Mouse (Mus musculus) embryonic facial prominence, embryonic 10.5 days (tissue): ENCODE data around the gene Soga1. TPM values are rescaled to one million over a fixed set of nuclear protein-coding genes. Genes with fewer than 3 reads are reported as not detected.

ENCODE experiments used
- DNase-seq: peaks from one replicate; pipeline ENCODE4 v3.0.0-alpha.2; 2017; ENCODE audit warnings: low spot score
- H3K27ac ChIP-seq: fragments of 300-500 bp; sonication (generic); replicated peaks from 2 replicates; pipeline ENCODE4 v1.5.1; 2016; ENCODE audit warnings: mild to moderate bottlenecking
- H3K27me3 ChIP-seq: fragments of 300-500 bp; sonication (generic); replicated peaks from 2 replicates; pipeline ENCODE4 v1.6.1; 2016; ENCODE audit warnings: low read depth, mild to moderate bottlenecking; ENCODE audit not compliant: poor library complexity, severe bottlenecking
- H3K36me3 ChIP-seq: fragments of 300-500 bp; sonication (generic); replicated peaks from 2 replicates; pipeline ENCODE4 v1.6.1; 2016; ENCODE audit warnings: mild to moderate bottlenecking, moderate library complexity
- H3K4me1 ChIP-seq: fragments of 300-500 bp; sonication (generic); 2 replicates; pipeline ENCODE4 v1.6.1; 2016
- H3K4me3 ChIP-seq: fragments of 300-500 bp; sonication (generic); 2 replicates; pipeline ENCODE4 v1.5.1; 2016; ENCODE audit warnings: mild to moderate bottlenecking, moderate library complexity
- H3K9me3 ChIP-seq: fragments of 300-500 bp; sonication (generic); 2 replicates; pipeline ENCODE4 v1.6.1; 2016; ENCODE audit warnings: mild to moderate bottlenecking
- whole genome bisulfite sequencing: fragments of 180-500 bp; shearing (Covaris S2); methylation state at CpG from one replicate; pipeline ENCODE4 v1.1.7; 2016; 5-methylcytosine and 5-hydroxymethylcytosine counted together
- polyA plus RNA-seq: library from polyadenylated mRNA; unstranded; fragments of >200 nt; fragmentation: Nextera tagmentation; extraction: Ambion mirVana; gene quantifications from 2 replicates; pipeline ENCODE4 v1.2.1, GENCODE M21; 2016

Soga1 gene
- polyA plus RNA-seq, 1 experiment from 2014 or later: 4.7 TPM

GRCm38 (mm10) chr2:157012341-157012740 is 66.7 kb downstream of the Soga1 start:
- H3K36me3 ChIP-seq: peaks cover 55% of the 10 kb centered on the region
- no peak overlapping the region for H3K4me3 ChIP-seq
- peaks cover 23% of the 10 kb centered on the region for H3K4me1 ChIP-seq
- DNase-seq: no peak
- H3K27me3 ChIP-seq: no peaks in the 10 kb centered on the region
- no peaks in the 10 kb centered on the region for H3K9me3 ChIP-seq
- 88% methylated on average over 6 of the region's 6 CpGs for WGBS
- no peak overlapping the region for H3K27ac ChIP-seq

GRCm38 (mm10) chr2:157010634-157011310 is 68.3 kb downstream of the Soga1 start:
- no peaks in the 10 kb centered on the region for H3K27me3 ChIP-seq
- 55% methylated on average over 11 of the region's 11 CpGs for WGBS
- peaks cover 40% of the 10 kb centered on the region for H3K36me3 ChIP-seq
- peaks cover 35% of the 10 kb centered on the region for H3K4me1 ChIP-seq
- DNase-seq: no peak
- H3K9me3 ChIP-seq: no peaks in the 10 kb centered on the region
- 0 out of 2 replicates have a peak overlapping the region, but pooled peaks have one; percentile 36 for H3K27ac ChIP-seq
- H3K4me3 ChIP-seq: no peak overlapping the region

- H3K27me3 ChIP-seq: no peaks in the 10 kb centered on the region
- no peak overlapping the region for H3K27ac ChIP-seq
- DNase-seq: no peak
- H3K36me3 ChIP-seq: peaks cover 38% of the 10 kb centered on the region
- H3K9me3 ChIP-seq: no peaks in the 10 kb centered on the region
- H3K4me3 ChIP-seq: no peak overlapping the region
- peaks cover 38% of the 10 kb centered on the region for H3K4me1 ChIP-seq
Observed at GRCm38 (mm10) chr2:157010121-157010520, 68.9 kb downstream of the Soga1 start.

GRCm38 (mm10) chr2:157008509-157008908 is 70.5 kb downstream of the Soga1 start:
- peaks cover 38% of the 10 kb centered on the region for H3K36me3 ChIP-seq
- H3K27ac ChIP-seq: no peak overlapping the region
- peaks cover 38% of the 10 kb centered on the region for H3K4me1 ChIP-seq
- DNase-seq: no peak
- H3K27me3 ChIP-seq: no peaks in the 10 kb centered on the region
- H3K9me3 ChIP-seq: no peaks in the 10 kb centered on the region
- no peak overlapping the region for H3K4me3 ChIP-seq

- H3K4me1 ChIP-seq: peaks cover 38% of the 10 kb centered on the region
- no peak for DNase-seq
- H3K27ac ChIP-seq: peak overlapping the region; percentile 92
- H3K4me3 ChIP-seq: peak overlapping the region; percentile 68
- no peaks in the 10 kb centered on the region for H3K9me3 ChIP-seq
- H3K36me3 ChIP-seq: peaks cover 37% of the 10 kb centered on the region
- H3K27me3 ChIP-seq: no peaks in the 10 kb centered on the region
- 34% methylated on average over 5 of the region's 5 CpGs for WGBS
Observed at GRCm38 (mm10) chr2:157007234-157007596, 71.8 kb downstream of the Soga1 start.

- WGBS: under 1% methylated on average over 56 of the region's 56 CpGs
- no peaks in the 10 kb centered on the region for H3K9me3 ChIP-seq
- peaks cover 36% of the 10 kb centered on the region for H3K4me1 ChIP-seq
- H3K27me3 ChIP-seq: no peaks in the 10 kb centered on the region
- peak; percentile 90 for DNase-seq
- H3K36me3 ChIP-seq: peaks cover 38% of the 10 kb centered on the region
- H3K27ac ChIP-seq: peak within 1 kb of the TSS; percentile 92
- peak within 1 kb of the TSS; percentile 68 for H3K4me3 ChIP-seq
Observed at GRCm38 (mm10) chr2:157006511-157007233, 72.4 kb downstream of the Soga1 start, which contains the start of gene Dsn1. TSS of gene Dsn1 (minus strand) at chr2:157007154.

GRCm38 (mm10) chr2:157002321-157002720 is 76.7 kb downstream of the Soga1 start:
- no peak for DNase-seq
- H3K36me3 ChIP-seq: peaks cover 80% of the 10 kb centered on the region
- no peaks in the 10 kb centered on the region for H3K27me3 ChIP-seq
- H3K9me3 ChIP-seq: no peaks in the 10 kb centered on the region
- H3K4me1 ChIP-seq: peaks cover 15% of the 10 kb centered on the region
- H3K27ac ChIP-seq: no peak overlapping the region
- 93% methylated on average over 4 of the region's 4 CpGs for WGBS
- H3K4me3 ChIP-seq: no peak overlapping the region

GRCm38 (mm10) chr2:156998263-156998662 is 80.8 kb downstream of the Soga1 start:
- Histone ChIP-seq H3K27ac (no peak overlapping the region), H3K9me3 (no peaks in the 10 kb centered on the region), H3K4me1 (no peaks in the 10 kb centered on the region), H3K4me3 (no peak overlapping the region), H3K36me3 (peaks cover 97% of the 10 kb centered on the region), H3K27me3 (no peaks in the 10 kb centered on the region)
- WGBS: 87% methylated on average over 5 of the region's 5 CpGs
- no peak for DNase-seq

GRCm38 (mm10) chr2:156996576-156996975 is 82.5 kb downstream of the Soga1 start:
- H3K4me3 ChIP-seq: no peak overlapping the region
- no peaks in the 10 kb centered on the region for H3K27me3 ChIP-seq
- peaks cover 3% of the 10 kb centered on the region; the same call in 1 of the 2 replicates for H3K4me1 ChIP-seq
- WGBS: 73% methylated on average over 6 of the region's 6 CpGs
- peaks cover 86% of the 10 kb centered on the region for H3K36me3 ChIP-seq
- no peak for DNase-seq
- H3K9me3 ChIP-seq: no peaks in the 10 kb centered on the region
- H3K27ac ChIP-seq: no peak overlapping the region

- peak within 1 kb of the TSS; percentile 73 for H3K4me3 ChIP-seq
- WGBS: under 1% methylated on average over 66 of the region's 66 CpGs
- H3K9me3 ChIP-seq: no peaks in the 10 kb centered on the region
- H3K27me3 ChIP-seq: 0 out of 2 replicates have a peak, but pooled peaks cover 4% of the 10 kb centered on the region
- peaks cover 18% of the 10 kb centered on the region for H3K4me1 ChIP-seq
- H3K27ac ChIP-seq: peak within 1 kb of the TSS; percentile 65
- peaks cover 38% of the 10 kb centered on the region for H3K36me3 ChIP-seq
- DNase-seq: peak; percentile 97
Observed at GRCm38 (mm10) chr2:156991470-156992319, 87.4 kb downstream of the Soga1 start, which contains the start of gene Ndrg3. TSS of gene Ndrg3 (minus strand) at chr2:156992056.

- WGBS: 4% methylated on average over 16 of the region's 16 CpGs
- Histone ChIP-seq H3K4me1 (peaks cover 18% of the 10 kb centered on the region), H3K4me3 (peak overlapping the region; percentile 73), H3K36me3 (peaks cover 29% of the 10 kb centered on the region), H3K27ac (no peak overlapping the region), H3K27me3 (0 out of 2 replicates have a peak, but pooled peaks cover 4% of the 10 kb centered on the region), H3K9me3 (no peaks in the 10 kb centered on the region)
- DNase-seq: peak; percentile 33
Observed at GRCm38 (mm10) chr2:156990727-156991431, 88.2 kb downstream of the Soga1 start.

- no peak for DNase-seq
- Histone ChIP-seq H3K27me3 (0 out of 2 replicates have a peak, but pooled peaks cover 4% of the 10 kb centered on the region), H3K27ac (no peak overlapping the region), H3K9me3 (no peaks in the 10 kb centered on the region), H3K4me3 (no peak overlapping the region), H3K36me3 (peaks cover 3% of the 10 kb centered on the region; the same call in 1 of the 2 replicates), H3K4me1 (peaks cover 18% of the 10 kb centered on the region)
- WGBS: 79% methylated on average over 3 of the region's 3 CpGs
Observed at GRCm38 (mm10) chr2:156987316-156987715, 91.7 kb downstream of the Soga1 start.
